Mouse (Mus musculus) sigmoid colon, adult 10 weeks (tissue): ENCODE results near the gene Depdc1b. TPM values are rescaled to one million over a fixed set of nuclear protein-coding genes. Genes with fewer than 3 reads are reported as not detected.

Experiments used
- polyA plus RNA-seq: library from polyadenylated mRNA; stranded (reverse); fragments of 350-450 nt; fragmentation: Illumina TruSeq; extraction: RNeasy Lipid Tissue Mini Kit (QIAGEN cat#74804); gene quantifications from one replicate; pipeline ENCODE4 v1.2.3, GENCODE M21; 2014; ENCODE audit warnings: low read depth, low replicate concordance

Gene Depdc1b
- polyA plus RNA-seq: 0.82 TPM

DNA sequence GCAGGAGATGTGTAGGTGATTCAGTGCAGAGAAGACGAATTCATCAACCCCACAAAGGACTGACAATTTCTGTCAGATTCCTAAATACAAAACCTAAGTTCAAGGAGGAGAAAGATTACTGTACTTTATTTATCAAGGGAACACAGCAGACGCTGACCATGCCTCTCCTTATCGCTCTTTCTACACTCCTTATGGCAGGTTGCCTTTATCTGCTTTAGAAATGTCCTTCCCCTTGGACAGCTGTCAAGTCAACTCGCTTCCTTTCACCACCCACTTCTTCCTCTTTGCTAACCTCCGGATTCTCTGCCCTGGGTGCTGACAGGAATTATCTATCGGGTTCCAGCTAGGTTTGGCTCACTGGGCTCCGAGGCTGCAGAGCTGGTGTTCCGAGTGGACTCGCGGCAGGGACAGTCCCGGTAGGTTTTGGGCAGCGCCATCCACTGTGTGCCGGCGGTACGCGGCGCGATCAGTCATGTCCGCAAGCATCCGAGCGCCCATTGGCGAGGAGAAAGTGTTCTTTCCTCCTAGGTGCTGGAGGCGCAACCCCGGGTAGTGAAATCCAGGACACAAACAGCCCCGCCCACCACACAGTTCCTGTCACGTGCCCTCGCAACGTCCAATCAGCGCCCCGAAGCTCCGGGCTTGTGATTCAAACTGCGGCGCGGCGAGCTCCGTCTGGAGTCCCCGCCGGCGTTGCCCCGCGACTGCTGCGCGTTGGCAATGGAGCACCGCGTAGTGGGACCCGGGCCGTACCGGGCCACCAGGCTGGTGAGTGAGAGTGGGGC is at the start of gene Depdc1b:
TSS of gene Depdc1b (plus strand) at position 631 of the 785 bp plus-strand sequence.

GRCm38 (mm10) chr13:108449116-108450097 is 133.3 kb downstream of the Depdc1b start, which contains the start of gene Pde4d:
TSS of gene Pde4d (plus strand) at chr13:108449948.

Other genes with a start within 250 kb of the Depdc1b start
- 80.3 TPM for gene Ndufaf2, start 157.7 kb upstream of the Depdc1b start, polyA plus RNA-seq
- 5.3 TPM for gene Ercc8, start 157.6 kb upstream of the Depdc1b start, polyA plus RNA-seq
- gene Elovl7, start 101.9 kb upstream of the Depdc1b start, polyA plus RNA-seq: 173 TPM
- gene Pde4d, start 133.6 kb downstream of the Depdc1b start, polyA plus RNA-seq: 12.3 TPM